Mouse (Mus musculus): ENCODE measurements around the gene Fam83f.

Gene Fam83f

DNA sequence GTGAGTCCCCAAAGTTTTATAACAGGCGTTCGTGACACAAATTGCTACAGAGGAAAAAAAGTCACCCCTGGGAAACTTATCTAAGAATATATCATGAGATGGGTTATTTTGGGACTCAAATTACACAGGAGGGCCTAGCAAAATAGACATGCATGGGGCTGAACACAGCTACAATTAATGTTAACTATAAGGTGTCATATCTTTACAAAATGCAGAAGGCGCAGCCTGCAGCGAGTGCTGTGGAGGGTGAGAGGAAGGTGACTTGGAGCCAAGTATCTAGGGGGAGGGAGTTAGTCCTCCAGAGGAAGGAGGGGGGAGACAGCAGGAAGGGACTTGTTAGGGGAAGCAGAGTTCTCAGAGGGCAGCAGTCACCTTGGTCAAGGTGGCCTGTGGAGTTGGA lies 7.2 kb upstream of the Fam83f start:
- no peak for DNase-seq (ENCODE audit: low spot score)

DNA sequence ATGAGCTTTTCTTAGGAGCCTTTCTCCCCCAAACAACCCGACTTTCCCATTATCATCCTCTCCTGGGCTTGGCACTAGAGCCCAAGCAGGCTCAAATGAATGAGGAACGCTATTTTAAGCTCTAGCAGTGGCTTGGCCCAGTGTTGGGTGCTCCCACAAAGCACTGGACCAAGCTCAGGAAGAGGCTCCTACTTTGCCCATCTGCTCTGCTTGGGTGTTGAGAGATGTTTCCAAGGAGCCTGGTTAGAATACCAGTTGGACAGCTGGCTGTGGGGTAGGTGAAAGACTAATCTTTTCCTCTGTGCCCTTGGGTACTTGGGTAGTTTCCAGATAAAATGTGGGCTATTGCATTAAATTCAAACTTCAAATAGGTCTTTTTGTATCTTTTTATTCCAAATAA lies 1.2 kb downstream of the Fam83f start:
- DNase-seq (ENCODE audit: low spot score) = no peak

DNA sequence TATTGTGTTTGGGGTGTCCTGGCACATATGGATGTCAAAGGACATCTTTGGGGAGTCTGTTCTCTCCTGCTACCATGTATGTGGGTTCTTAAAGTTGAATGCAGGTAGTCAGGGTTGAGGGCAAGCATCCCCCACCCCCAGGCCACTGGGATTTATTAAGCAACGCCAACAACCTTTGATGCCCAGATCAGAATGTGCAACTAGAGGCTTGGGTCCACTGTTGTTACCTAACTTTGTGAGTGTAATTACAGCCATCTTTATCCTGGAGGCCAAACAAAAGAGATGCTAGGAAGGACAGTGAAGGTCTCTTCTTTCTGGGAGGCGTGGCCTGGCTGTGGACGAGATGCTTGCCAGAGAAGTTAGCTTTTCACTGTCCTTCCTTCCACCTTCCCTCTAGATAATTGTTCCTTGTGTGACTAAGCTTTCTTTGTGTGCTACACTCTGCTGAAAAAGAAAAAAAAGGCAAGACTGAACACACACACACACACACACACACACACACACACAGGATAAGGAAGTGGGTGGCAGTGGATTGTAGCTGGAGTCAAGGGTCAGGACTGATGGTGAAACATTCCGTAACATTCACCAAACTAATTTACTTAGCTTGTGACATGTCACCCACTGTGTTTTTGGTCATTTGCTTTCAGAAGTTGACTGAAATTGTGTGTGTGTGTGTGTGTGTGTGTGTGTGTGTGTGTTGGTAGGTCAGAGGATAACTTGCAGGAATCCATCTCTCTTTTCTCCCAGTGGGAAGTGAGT lies 1.9 kb downstream of the Fam83f start:
- no peak for DNase-seq (ENCODE audit: low spot score)

GRCm38 (mm10) chr15:80674700-80675099 lies 3.1 kb downstream of the Fam83f start:
- DNase-seq (ENCODE audit: low spot score) = no peak

DNA sequence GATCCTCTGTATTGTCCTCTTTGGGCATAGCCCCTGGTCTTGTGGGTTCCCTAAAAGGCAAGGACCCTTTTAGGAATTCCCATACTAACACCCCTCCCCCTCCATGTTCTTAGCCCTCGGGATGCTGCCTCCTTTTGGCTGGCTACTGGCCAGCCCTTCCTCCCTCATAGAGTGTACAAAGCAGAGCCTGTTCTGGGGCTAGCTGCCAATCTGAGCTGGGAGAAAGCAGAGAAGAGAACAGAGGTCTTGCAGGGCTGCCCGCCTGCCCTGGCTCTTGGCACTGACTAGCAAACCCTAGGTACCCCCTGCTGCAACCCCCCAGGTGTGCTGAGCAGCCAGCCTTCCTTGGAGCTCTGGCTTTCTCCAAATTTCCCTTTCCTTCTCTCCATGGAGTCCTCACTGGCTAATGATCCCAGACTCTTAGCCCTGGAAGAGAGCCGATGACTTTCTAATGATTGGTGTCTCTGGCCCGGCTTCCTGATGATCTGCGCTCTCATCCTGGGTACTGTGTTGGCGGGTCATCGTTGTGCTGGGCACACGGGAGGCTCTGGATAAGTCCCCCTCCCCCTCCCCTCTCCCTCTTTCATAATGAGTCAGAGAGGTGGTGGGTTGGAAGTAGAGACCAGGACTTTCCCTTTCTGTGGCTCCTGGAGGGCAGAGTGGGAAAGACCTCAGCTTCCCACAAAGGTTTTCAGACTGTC lies 8.0 kb downstream of the Fam83f start:
- DNase-seq (ENCODE audit: low spot score) = no peak

- no peak for DNase-seq (ENCODE audit: low spot score)
Observed at GRCm38 (mm10) chr15:80680347-80681030, 8.8 kb downstream of the Fam83f start.

- no peak for DNase-seq (ENCODE audit: low spot score)
Observed at GRCm38 (mm10) chr15:80681466-80681881, 9.8 kb downstream of the Fam83f start.

DNA sequence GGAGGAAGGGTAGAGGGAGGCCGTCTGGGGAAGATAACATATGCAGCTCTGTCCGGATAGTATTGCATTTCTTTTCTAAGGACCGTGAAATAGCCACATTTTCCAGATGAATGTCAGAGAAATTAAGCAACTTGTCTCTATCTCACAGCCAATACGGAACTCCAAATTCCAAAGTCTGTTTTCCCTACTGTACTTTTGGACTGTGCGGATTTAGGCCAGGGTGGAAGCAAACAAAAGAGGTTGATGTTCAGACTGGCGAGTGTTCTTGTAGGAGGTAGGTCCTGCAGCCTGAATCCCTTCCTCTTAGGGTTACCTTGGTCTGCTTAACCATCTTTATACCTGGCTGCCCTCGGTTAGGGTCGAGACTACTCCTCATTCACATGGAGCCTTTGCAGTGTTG lies 10.7 kb downstream of the Fam83f start:
- DNase-seq (ENCODE audit: low spot score) = no peak

DNA sequence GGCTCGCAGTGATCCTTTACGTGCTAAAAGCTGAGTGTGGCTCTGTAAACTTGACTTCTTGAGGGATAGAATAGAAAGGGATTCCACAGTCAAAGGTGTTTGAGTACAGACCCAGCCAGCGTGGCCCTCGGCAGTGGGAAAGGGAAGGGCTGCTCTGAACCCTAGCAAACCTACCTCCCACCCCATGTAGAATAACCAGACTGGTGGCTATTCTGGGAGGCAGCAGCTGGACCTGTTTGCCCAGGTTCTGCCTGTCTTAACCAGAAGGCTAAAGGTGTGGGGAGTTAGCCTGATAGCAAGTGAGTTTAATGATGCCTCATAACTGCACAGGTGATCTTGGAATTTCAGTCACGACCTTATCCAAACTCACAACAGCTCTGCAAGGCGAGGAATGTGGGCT lies 11.5 kb downstream of the Fam83f start:
- no peak for DNase-seq (ENCODE audit: low spot score)

- DNase-seq (ENCODE audit: low spot score) = no peak
Observed at GRCm38 (mm10) chr15:80683990-80684389, 12.3 kb downstream of the Fam83f start.

DNA sequence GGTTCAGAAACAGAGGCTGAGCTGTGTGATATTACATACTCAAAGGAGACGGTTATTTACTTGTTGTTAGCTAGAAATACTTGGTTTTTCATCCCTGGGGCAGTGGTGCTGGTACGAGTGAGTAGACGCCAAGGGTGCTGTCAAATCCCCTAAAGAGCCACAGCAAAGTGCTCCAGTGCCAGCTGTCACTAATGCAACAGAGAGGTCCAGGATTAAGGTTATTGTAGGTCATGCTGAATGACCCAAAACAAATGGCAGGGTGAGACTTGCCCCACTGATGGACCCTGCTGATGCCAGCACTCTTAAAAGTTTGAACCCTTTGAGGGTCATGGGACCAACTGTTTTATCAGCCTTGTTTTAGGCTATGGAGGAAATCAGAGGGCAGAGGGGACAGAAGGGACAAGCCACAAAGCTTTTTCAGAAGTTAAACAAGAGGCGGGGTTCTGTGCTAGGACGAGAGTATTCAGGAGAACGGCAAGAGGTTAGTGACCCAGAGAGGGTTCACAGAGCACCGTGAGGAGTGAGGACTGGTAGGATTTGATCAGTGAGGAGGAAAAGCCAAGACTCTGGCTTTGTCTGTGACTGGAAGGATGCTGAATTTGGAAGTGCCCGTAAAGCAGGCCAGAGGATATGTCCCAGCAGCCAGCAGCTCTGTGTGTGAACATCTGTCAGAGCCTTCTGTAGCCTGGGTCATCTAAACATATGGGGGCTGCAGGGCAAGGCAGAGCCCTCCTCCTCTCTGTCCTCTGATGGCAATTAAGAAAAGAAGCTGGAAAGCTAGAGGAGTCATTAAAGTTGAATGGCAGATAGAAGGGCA lies 13.3 kb downstream of the Fam83f start:
- DNase-seq (ENCODE audit: low spot score) = no peak

DNA sequence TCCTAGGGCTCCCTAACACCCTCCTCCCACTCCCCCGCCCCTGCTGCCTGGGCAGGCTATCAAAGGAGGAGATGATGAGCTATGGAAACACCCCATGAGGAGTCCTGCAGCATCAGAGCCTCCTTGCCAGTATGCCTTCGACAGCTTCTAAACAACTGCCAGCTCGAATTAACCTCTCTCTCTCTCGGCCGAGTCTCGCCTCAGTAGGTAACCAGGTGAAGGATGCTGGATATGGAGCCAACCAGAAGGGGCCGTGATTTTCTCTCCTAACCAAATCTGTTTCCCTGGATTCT lies 13.9 kb downstream of the Fam83f start:
- DNase-seq (ENCODE audit: low spot score) = no peak

- DNase-seq (ENCODE audit: low spot score) = no peak
Observed at GRCm38 (mm10) chr15:80688536-80688935, 16.9 kb downstream of the Fam83f start.

DNA sequence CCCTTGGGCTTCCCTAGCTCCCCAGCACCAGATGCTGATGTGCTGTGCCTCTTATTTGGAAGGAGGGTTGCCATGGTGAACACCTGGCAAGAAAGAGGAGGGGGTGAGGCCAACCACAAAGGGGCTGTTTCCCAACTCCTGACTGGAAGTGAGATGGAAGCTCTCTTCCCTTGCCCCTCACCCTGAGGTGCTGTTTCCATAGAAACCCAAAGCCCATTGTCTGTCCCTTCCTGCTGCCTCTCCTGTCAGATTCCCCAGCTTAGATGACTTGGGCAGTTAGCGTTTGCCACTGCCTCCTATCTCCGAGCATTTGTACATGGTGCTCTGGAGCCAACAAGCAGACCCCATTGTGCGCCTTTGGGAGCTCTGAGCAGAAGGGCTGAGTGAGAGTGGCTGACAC lies 21.8 kb downstream of the Fam83f start:
- no peak for DNase-seq (ENCODE audit: low spot score)

DNA sequence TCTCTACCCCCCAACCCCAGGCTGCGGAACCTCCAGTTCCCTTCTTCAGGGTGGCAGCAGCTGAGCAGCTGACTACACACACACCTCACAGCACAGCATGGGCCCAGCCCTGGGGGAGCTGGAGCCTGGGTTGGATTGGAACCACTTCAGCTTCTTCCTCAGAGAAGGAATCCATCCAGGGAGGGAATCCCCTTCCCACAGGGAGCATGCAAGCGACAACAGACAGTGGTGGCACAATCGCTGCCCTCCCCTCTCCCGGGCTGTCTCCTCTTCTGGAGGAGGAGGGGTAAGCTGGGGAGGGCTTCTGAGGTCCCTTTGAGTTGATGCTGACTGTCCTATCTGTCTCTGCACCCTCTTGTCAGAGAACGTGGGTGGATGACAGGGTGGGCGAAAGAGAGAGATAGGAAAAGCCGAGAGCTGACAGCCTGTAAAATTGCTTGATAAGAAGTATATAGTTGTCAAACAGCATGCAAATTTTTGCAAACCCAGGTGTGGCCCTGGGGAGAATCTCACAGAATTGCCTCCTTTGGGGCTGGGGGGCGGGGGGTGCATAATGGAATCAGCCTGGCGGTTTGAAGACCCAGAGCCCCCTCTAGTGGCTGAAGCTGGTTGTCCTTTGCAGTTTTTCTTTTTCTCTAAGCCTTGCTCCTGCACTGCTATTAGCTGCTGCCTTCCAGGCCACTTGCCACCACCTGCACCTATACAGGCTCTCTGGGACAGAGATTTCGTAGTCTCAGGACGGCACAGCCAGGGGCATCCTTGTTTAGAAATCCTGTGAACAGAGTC lies 22.7 kb downstream of the Fam83f start:
- DNase-seq (ENCODE audit: low spot score) = peak; percentile 47

GRCm38 (mm10) chr15:80697564-80697963 lies 25.9 kb downstream of the Fam83f start:
- DNase-seq (ENCODE audit: low spot score) = no peak

DNA sequence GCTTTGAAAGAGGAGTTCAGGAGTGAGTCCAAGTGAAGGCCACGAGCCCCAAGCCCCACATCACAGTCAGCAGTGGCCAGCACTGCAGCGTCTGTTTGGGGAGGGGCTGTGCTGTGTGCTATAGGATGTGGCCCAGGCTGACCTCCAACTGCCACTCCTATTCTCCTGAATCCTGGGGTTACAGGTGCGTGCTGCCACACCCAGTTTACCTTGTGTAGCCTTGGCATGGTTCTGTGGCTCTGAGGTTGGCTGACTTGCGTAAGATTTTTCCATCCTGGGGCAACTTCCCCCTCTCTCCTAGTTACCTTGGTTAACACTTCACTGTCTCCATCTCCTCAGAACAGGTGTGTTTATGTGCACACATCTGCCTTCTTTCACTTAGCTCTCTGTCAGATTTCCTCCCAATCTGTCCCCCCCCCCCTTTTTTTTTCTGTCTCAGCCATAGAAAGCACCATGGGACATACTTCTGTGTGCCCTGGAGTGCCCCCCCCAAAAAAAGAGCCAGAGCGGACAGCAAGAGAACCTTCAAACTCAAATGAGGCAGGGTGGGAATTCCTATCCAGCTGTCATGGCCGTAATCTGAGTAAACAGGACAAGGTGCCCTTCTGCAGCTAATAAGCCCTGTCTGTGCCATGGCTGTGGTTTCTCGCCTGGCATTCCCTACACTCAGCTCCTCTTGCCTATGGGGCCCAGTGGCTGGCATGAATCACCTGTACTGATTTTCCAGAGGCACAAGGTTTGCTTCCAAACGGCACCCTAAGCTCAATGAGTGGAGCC lies 30.0 kb downstream of the Fam83f start:
- DNase-seq (ENCODE audit: low spot score) = no peak

DNA sequence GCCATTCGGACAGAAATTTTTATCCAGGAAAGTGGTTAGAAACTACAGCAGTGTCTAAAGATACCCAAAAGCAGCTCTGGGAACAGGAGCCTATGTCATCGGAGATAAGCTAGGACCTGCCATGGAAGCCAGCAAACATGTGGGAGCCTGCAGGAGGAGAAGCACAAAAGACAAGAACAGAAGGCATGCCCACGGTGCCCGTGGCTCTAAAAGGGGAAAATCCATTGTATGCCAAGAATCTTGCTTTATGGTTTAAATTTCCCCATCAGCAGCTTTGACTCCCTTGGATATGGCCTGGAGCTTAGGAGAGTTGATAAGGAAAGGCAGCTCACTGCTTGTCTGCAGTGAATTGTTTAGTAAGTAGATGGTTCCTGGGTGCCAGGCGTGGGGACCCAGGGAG lies 31.3 kb downstream of the Fam83f start:
- DNase-seq (ENCODE audit: low spot score) = no peak

DNA sequence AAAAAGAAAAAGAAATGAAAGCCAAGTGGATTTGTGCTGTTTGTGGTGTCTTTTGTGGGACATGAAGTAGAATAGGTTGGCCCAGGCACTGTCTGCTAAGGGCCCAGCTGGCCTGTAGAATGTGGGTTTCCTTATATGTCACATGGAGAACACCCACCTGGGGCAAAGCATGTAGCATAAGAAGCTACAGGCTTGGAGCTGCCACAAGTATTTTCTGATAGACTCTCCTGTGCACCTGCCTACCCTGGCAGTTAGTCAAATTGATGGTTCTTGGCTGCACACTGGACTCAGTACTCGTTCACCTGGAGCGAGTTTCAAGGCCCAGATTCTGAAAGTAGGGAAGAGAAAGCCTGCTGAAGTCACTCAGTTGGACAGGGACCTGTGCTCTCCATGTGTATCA lies 31.8 kb downstream of the Fam83f start:
- DNase-seq (ENCODE audit: low spot score) = no peak

DNA sequence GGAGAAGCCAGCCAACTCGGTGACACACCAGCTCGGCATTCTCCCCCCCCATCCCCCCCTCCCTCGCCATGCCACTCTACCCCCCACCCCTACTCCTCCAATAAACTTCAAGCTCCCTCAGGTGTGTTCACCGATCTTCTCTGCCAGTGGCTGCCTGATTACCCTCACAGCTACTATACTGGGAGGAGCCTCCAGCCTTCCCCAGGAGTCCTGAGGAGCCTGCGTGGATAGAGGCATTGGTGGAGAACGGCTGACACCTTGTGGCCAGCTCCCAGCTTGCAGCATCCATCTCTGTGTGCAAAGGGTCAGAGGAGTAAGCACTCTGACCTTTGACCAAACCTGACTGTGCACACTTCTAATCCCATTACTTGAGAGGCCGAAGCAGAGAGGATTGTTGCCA lies 32.6 kb downstream of the Fam83f start:
- DNase-seq (ENCODE audit: low spot score) = peak; percentile 67

All from c-Kit-positive CD71-positive TER-119-positive erythroid progenitor cells, embryonic 14.5 days (primary cell).